Mouse (Mus musculus): ENCODE measurements around the gene Zswim4.

The Zswim4 gene

DNA sequence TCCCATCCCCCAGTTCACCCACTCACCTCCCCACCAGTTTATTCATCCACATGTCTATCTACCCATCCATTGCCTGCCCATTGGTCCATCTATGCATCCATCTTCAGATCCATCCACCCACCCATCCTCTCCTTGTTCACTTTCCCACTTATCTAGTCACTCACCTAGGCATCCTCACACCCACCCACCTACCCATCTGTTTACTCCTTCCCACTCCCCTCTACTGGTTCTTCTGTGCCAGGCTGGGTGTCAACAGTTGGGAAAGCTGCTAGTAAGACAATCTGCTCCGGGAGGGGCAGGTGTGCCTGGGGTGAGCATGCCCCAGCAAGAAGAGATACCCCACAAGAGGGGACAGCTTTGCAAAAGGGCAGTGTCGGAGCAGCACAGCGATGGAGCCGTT, 24.2 kb upstream of the Zswim4 start:
- Histone ChIP-seq H3K9me3 (ENCODE audit: low read length) (no peaks in the 10 kb centered on the region), H3K27me3 (ENCODE audit: insufficient read depth, low read length) (no peaks in the 10 kb centered on the region), H3K4me1 (replicated peaks; ENCODE audit: low read depth, low read length) (peaks cover 19% of the 10 kb centered on the region), H3K4me3 (replicated peaks; ENCODE audit: low read length) (no peak overlapping the region), H3K36me3 (ENCODE audit: insufficient read depth, low read length) (peaks cover 86% of the 10 kb centered on the region)
- TF ChIP-seq CTCF (conservative IDR thresholded peaks at IDR 0.05; ENCODE audit: low read length) (no peak), NANOG (IDR thresholded peaks at IDR 0.05; ENCODE audit: borderline replicate concordance, low read length) (no peak), POU5F1 (IDR thresholded peaks at IDR 0.05; ENCODE audit: borderline replicate concordance, low read length) (no peak)

- Histone ChIP-seq H3K4me3 (replicated peaks; ENCODE audit: low read length) (peak within 1 kb of the TSS; percentile 97), H3K27me3 (ENCODE audit: insufficient read depth, low read length) (no peaks in the 10 kb centered on the region), H3K4me1 (replicated peaks; ENCODE audit: low read depth, low read length) (peaks cover 40% of the 10 kb centered on the region), H3K36me3 (ENCODE audit: insufficient read depth, low read length) (peaks cover 85% of the 10 kb centered on the region), H3K9me3 (ENCODE audit: low read length) (no peaks in the 10 kb centered on the region)
- TF ChIP-seq POU5F1 (IDR thresholded peaks at IDR 0.05; ENCODE audit: borderline replicate concordance, low read length) = no peak
- TF ChIP-seq NANOG (IDR thresholded peaks at IDR 0.05; ENCODE audit: borderline replicate concordance, low read length) = peak; percentile 11; the same call in 1 of the 2 replicates
- TF ChIP-seq CTCF (conservative IDR thresholded peaks at IDR 0.05; ENCODE audit: low read length) = no peak
These were observed 20.2 kb upstream of the Zswim4 start, which contains the start of gene Mri1 for GRCm38 (mm10) chr8:84256822-84257610. TSS of gene Mri1 (minus strand) at chr8:84257326.

GRCm38 (mm10) chr8:84256458-84256821, 19.6 kb upstream of the Zswim4 start:
- Histone ChIP-seq H3K27me3 (ENCODE audit: insufficient read depth, low read length) (no peaks in the 10 kb centered on the region), H3K4me1 (replicated peaks; ENCODE audit: low read depth, low read length) (peaks cover 40% of the 10 kb centered on the region), H3K4me3 (replicated peaks; ENCODE audit: low read length) (peak overlapping the region; percentile 97), H3K9me3 (ENCODE audit: low read length) (no peaks in the 10 kb centered on the region), H3K36me3 (ENCODE audit: insufficient read depth, low read length) (peaks cover 85% of the 10 kb centered on the region)
- TF ChIP-seq NANOG (IDR thresholded peaks at IDR 0.05; ENCODE audit: borderline replicate concordance, low read length) = no peak

- no peak for TF ChIP-seq NANOG (IDR thresholded peaks at IDR 0.05; ENCODE audit: borderline replicate concordance, low read length)
- no peak for TF ChIP-seq POU5F1 (IDR thresholded peaks at IDR 0.05; ENCODE audit: borderline replicate concordance, low read length)
- no peak for TF ChIP-seq CTCF (conservative IDR thresholded peaks at IDR 0.05; ENCODE audit: low read length)
- H3K36me3 ChIP-seq (ENCODE audit: insufficient read depth, low read length) = peaks cover 85% of the 10 kb centered on the region
- H3K4me1 ChIP-seq (replicated peaks; ENCODE audit: low read depth, low read length) = peaks cover 44% of the 10 kb centered on the region
- H3K4me3 ChIP-seq (replicated peaks; ENCODE audit: low read length) = peak overlapping the region; percentile 97
- H3K9me3 ChIP-seq (ENCODE audit: low read length) = no peaks in the 10 kb centered on the region
- no peaks in the 10 kb centered on the region for H3K27me3 ChIP-seq (ENCODE audit: insufficient read depth, low read length)
These were observed 19.0 kb upstream of the Zswim4 start for GRCm38 (mm10) chr8:84255858-84256257.

GRCm38 (mm10) chr8:84249257-84250170, 12.7 kb upstream of the Zswim4 start, which contains the start of gene D8Ertd738e:
TSS of gene D8Ertd738e (minus strand) at chr8:84249719.
- Histone ChIP-seq H3K27me3 (ENCODE audit: insufficient read depth, low read length) (no peaks in the 10 kb centered on the region), H3K4me3 (replicated peaks; ENCODE audit: low read length) (peak within 1 kb of the TSS; percentile 97), H3K9me3 (ENCODE audit: low read length) (no peaks in the 10 kb centered on the region), H3K36me3 (ENCODE audit: insufficient read depth, low read length) (peaks cover 80% of the 10 kb centered on the region), H3K4me1 (replicated peaks; ENCODE audit: low read depth, low read length) (peaks cover 54% of the 10 kb centered on the region)
- TF ChIP-seq POU5F1 (IDR thresholded peaks at IDR 0.05; ENCODE audit: borderline replicate concordance, low read length) (no peak), NANOG (IDR thresholded peaks at IDR 0.05; ENCODE audit: borderline replicate concordance, low read length) (no peak), CTCF (conservative IDR thresholded peaks at IDR 0.05; ENCODE audit: low read length) (no peak)

DNA sequence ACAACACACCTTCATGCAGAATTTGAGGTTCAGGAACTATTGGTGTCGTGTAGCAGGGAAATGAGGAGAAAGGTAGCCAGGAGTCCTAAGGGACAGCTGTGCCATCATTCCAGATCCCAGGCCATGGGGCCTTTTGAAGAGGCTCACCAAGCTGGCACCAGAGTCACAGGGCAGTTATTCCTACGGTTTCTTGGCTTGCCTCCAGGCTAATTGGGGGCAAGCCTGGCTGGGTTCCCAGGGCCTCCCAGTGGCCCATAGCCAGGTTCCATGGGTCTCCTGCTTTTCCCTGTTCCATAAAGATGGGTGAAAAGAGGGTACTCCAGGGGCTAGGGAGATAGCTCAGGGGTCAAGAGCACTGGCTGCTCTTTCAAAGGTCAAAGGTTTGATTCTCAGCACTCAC, 5.0 kb upstream of the Zswim4 start:
- TF ChIP-seq POU5F1 (IDR thresholded peaks at IDR 0.05; ENCODE audit: borderline replicate concordance, low read length) (no peak), CTCF (conservative IDR thresholded peaks at IDR 0.05; ENCODE audit: low read length) (no peak), NANOG (IDR thresholded peaks at IDR 0.05; ENCODE audit: borderline replicate concordance, low read length) (no peak)
- Histone ChIP-seq H3K36me3 (ENCODE audit: insufficient read depth, low read length) (peaks cover 21% of the 10 kb centered on the region), H3K4me1 (replicated peaks; ENCODE audit: low read depth, low read length) (peaks cover 58% of the 10 kb centered on the region), H3K27me3 (ENCODE audit: insufficient read depth, low read length) (no peaks in the 10 kb centered on the region), H3K4me3 (replicated peaks; ENCODE audit: low read length) (no peak overlapping the region), H3K9me3 (ENCODE audit: low read length) (no peaks in the 10 kb centered on the region)

DNA sequence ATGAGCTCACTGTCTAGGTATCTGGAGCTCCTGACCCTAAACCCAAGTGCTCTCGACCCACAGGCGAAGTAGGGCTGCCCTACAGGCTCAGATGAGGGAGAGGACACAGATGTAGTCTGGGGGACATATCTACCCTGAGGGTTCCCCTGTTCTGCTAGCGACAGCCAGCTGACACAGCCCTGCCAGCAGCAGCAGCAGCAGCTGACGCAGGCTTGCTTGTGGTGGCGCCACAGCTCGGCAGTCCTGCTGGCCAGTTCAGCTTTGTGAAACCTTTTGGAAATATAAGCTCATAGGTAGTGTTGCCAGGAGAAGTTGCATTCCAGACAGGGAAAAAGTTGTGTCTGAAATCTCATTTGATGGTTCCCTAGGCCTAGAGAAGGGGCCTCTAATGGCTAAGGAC, 4.3 kb upstream of the Zswim4 start:
- no peak for TF ChIP-seq POU5F1 (IDR thresholded peaks at IDR 0.05; ENCODE audit: borderline replicate concordance, low read length)
- no peak for TF ChIP-seq NANOG (IDR thresholded peaks at IDR 0.05; ENCODE audit: borderline replicate concordance, low read length)
- TF ChIP-seq CTCF (conservative IDR thresholded peaks at IDR 0.05; ENCODE audit: low read length) = no peak
- Histone ChIP-seq H3K36me3 (ENCODE audit: insufficient read depth, low read length) (peaks cover 15% of the 10 kb centered on the region), H3K4me1 (replicated peaks; ENCODE audit: low read depth, low read length) (peaks cover 56% of the 10 kb centered on the region), H3K4me3 (replicated peaks; ENCODE audit: low read length) (no peak overlapping the region), H3K27me3 (ENCODE audit: insufficient read depth, low read length) (no peaks in the 10 kb centered on the region), H3K9me3 (ENCODE audit: low read length) (no peaks in the 10 kb centered on the region)

DNA sequence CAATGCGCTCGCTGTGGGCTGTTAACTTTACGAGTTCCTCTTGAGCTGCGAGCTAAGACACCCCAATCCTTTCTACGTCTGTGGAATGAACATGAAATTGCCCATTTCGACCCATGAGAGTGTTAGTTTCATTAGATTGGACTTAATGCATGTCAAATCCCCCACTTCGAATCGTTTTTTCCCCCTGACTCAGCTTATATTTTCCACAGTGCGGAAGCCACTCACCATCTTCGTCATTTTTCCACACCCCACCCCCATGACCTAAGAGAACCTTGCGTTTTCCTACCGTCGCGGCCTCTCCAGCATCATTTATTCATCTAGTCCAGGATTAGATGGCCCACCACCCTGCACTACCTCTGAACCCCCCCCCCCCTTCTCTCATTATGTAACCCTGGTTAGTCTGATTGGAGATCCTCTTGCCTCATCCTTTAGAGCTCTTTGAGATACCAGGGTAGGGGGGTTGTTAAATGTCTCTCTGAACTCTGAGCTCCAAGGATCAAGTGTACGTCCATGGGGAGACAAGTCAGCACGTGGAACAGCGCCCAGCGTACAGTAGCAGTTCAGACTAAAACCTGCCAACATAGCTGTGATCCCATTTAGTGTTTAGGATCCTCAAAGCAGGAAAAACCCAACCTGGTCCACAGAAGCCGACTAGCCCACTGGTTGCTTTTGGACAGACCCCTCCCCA, 831 bp upstream of the Zswim4 start:
- TF ChIP-seq CTCF (conservative IDR thresholded peaks at IDR 0.05; ENCODE audit: low read length) (no peak), POU5F1 (IDR thresholded peaks at IDR 0.05; ENCODE audit: borderline replicate concordance, low read length) (no peak), NANOG (IDR thresholded peaks at IDR 0.05; ENCODE audit: borderline replicate concordance, low read length) (no peak)
- H3K9me3 ChIP-seq (ENCODE audit: low read length) = no peaks in the 10 kb centered on the region
- peaks cover 58% of the 10 kb centered on the region for H3K4me1 ChIP-seq (replicated peaks; ENCODE audit: low read depth, low read length)
- no peaks in the 10 kb centered on the region for H3K27me3 ChIP-seq (ENCODE audit: insufficient read depth, low read length)
- H3K4me3 ChIP-seq (replicated peaks; ENCODE audit: low read length) = peak overlapping the region; percentile 74
- H3K36me3 ChIP-seq (ENCODE audit: insufficient read depth, low read length) = peaks cover 29% of the 10 kb centered on the region
